In the genomic region with DNA sequence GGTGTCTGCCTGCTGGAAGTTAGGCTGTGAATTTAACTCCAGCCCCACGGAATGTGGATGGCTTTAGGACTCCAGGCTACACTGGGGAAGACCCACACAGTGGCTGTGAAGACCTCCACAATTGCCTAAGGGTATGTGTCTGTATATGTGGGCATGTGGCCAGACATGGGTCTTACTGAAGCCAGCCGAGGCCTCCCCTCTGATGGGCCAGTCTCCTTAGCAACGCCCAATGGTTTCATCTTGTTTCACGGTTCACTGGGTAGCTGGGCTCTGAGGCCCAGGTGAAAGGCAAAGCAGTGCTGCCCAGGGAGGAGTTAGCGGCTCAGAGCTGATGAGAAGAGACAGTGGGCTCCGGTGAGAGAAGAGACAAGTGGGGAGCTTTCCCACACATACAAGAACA, we compare ENCODE assay signal across 15 mouse cellular contexts. TPM values are rescaled to one million over a fixed set of nuclear protein-coding genes. Genes with fewer than 3 reads are reported as not detected.
A peak's percentile ranks its signal among the peaks of the same experiment; 100 is the strongest.
DNase-seq lines count a peak whose midpoint lies in the region; ATAC-seq and TF ChIP-seq lines count a peak whose summit lies in the region.
"Had no signal": no experiment of that assay in that cellular context is flagged by ENCODE, and none has a peak within 500 bp of the region (broad histone marks: within the 10 kb centered on the region; RNA-seq: fewer than 3 reads in every experiment).

No protein-coding gene starts in this region.

- 57% methylated on average over 6 of the region's 6 CpGs for WGBS in heart, embryonic 12.5 days
- WGBS in forebrain, embryonic 14.5 days = 6% methylated on average over 6 of the region's 6 CpGs
- WGBS in kidney, postnatal 0 days = 14% methylated on average over 6 of the region's 6 CpGs
- 16% methylated on average over 6 of the region's 6 CpGs for WGBS in neural tube, embryonic 13.5 days

- no peak for ATAC-seq in heart, embryonic 12.5 days (ENCODE audit: insufficient number of reproducible peaks, low FRiP score)
- ATAC-seq in forebrain, embryonic 14.5 days = no peak; the same call in 1 of the 2 replicates
- 0 out of 2 replicates have a peak, but pooled peaks have one; percentile 4 for ATAC-seq in kidney, postnatal 0 days (replicated peaks; ENCODE audit: low FRiP score, low read depth)
- ATAC-seq in neural tube, embryonic 13.5 days (ENCODE audit: low read depth) = peak; percentile 41
- ATAC-seq: Patski had no signal

- no peak overlapping the region for H3K27ac ChIP-seq in heart, embryonic 12.5 days (ENCODE audit: poor library complexity, severe bottlenecking)
- H3K27ac ChIP-seq in forebrain, embryonic 14.5 days (ENCODE audit: low read depth, low read length) = no peak overlapping the region; the same call in 1 of the 2 replicates
- peak overlapping the region; percentile 25; the same call in 1 of the 2 replicates for H3K27ac ChIP-seq in kidney, postnatal 0 days
- H3K27ac ChIP-seq in neural tube, embryonic 13.5 days (replicated peaks) = peak overlapping the region; percentile 59
- H3K27ac ChIP-seq: liver, embryonic 13.5 days; stomach, embryonic 15.5 days had no signal

- no peak overlapping the region for H3K4me3 ChIP-seq in heart, embryonic 12.5 days
- no peak overlapping the region for H3K4me3 ChIP-seq in forebrain, embryonic 14.5 days (ENCODE audit: low read depth, low read length)
- no peak overlapping the region for H3K4me3 ChIP-seq in kidney, postnatal 0 days (replicated peaks; ENCODE audit: low read depth, low read length)
- no peak overlapping the region for H3K4me3 ChIP-seq in neural tube, embryonic 13.5 days
- H3K4me3 ChIP-seq: liver, embryonic 13.5 days; stomach, embryonic 15.5 days had no signal

- no peak for TF ChIP-seq CTCF in kidney, postnatal 0 days (IDR thresholded peaks at IDR 0.05; ENCODE audit: low read depth)

- H3K4me1 ChIP-seq in heart, embryonic 12.5 days (replicated peaks) = no peaks in the 10 kb centered on the region
- H3K4me1 ChIP-seq in forebrain, embryonic 14.5 days (ENCODE audit: control insufficient read depth, insufficient read depth, low read length) = peaks cover 8% of the 10 kb centered on the region
- peaks cover 12% of the 10 kb centered on the region for H3K4me1 ChIP-seq in kidney, postnatal 0 days (replicated peaks; ENCODE audit: insufficient read depth, low read length)
- H3K4me1 ChIP-seq in neural tube, embryonic 13.5 days (replicated peaks) = peaks cover 34% of the 10 kb centered on the region

- H3K27me3 ChIP-seq in heart, embryonic 12.5 days (replicated peaks) = peaks cover 54% of the 10 kb centered on the region
- 0 out of 2 replicates have a peak, but pooled peaks cover 9% of the 10 kb centered on the region for H3K27me3 ChIP-seq in forebrain, embryonic 14.5 days (replicated peaks; ENCODE audit: control insufficient read depth, insufficient read depth, low read length)
- no peaks in the 10 kb centered on the region for H3K27me3 ChIP-seq in kidney, postnatal 0 days (ENCODE audit: insufficient read depth, low read length)
- H3K27me3 ChIP-seq in neural tube, embryonic 13.5 days = peaks cover 23% of the 10 kb centered on the region
- H3K27me3 ChIP-seq: Patski had no signal

- intact Hi-C loops in heart, postnatal 14 days (cut with DNase I) = no loop called here

- H3K9ac ChIP-seq in heart, embryonic 12.5 days = 0 out of 2 replicates have a peak overlapping the region, but pooled peaks have one; percentile 35
- peak overlapping the region; percentile 32; the same call in 1 of the 2 replicates for H3K9ac ChIP-seq in forebrain, embryonic 14.5 days (ENCODE audit: low read length)
- H3K9ac ChIP-seq in kidney, postnatal 0 days (ENCODE audit: low read depth, low read length) = 0 out of 2 replicates have a peak overlapping the region, but pooled peaks have one; percentile 13
- H3K9ac ChIP-seq in neural tube, embryonic 13.5 days = peak overlapping the region; percentile 49; the same call in 1 of the 2 replicates
- H3K9ac ChIP-seq: liver, embryonic 13.5 days; stomach, embryonic 15.5 days had no signal

- DNase-seq in heart, postnatal 14 days = no peak
- peak; percentile 56 for DNase-seq in forebrain, embryonic 14.5 days (ENCODE audit: low spot score)
- no peak for DNase-seq in kidney, postnatal 0 days (ENCODE audit: low spot score)
- DNase-seq in ovary, postnatal 10 days (ENCODE audit: low spot score) = no peak
- DNase-seq in adipocyte (ENCODE audit: low spot score) = no peak
- DNase-seq in layer of hippocampus, postnatal 10 days (ENCODE audit: low spot score in 2 of 2) = no peak
- DNase-seq: B cell, adult 2 months; cerebellum, postnatal 25 days; heart, postnatal 4 days; layer of hippocampus, postnatal 36 days; liver, embryonic 13.5 days had no signal

- no peak overlapping the region for H3K4me2 ChIP-seq in heart, embryonic 12.5 days
- no peak overlapping the region for H3K4me2 ChIP-seq in forebrain, embryonic 14.5 days (ENCODE audit: low read length)
- H3K4me2 ChIP-seq in kidney, postnatal 0 days (ENCODE audit: low read length) = no peak overlapping the region
- no peak overlapping the region for H3K4me2 ChIP-seq in neural tube, embryonic 13.5 days
- H3K4me2 ChIP-seq: liver, embryonic 13.5 days; stomach, embryonic 15.5 days had no signal

- no peaks in the 10 kb centered on the region for H3K36me3 ChIP-seq in heart, embryonic 12.5 days
- H3K36me3 ChIP-seq in forebrain, embryonic 14.5 days (ENCODE audit: control insufficient read depth, insufficient read depth, low read length) = no peaks in the 10 kb centered on the region
- H3K36me3 ChIP-seq in kidney, postnatal 0 days (ENCODE audit: insufficient read depth, low read length) = no peaks in the 10 kb centered on the region
- H3K36me3 ChIP-seq in neural tube, embryonic 13.5 days = no peaks in the 10 kb centered on the region
- H3K36me3 ChIP-seq: liver, embryonic 13.5 days; stomach, embryonic 15.5 days had no signal

- no peaks in the 10 kb centered on the region for H3K9me3 ChIP-seq in heart, embryonic 12.5 days (replicated peaks)
- no peaks in the 10 kb centered on the region for H3K9me3 ChIP-seq in forebrain, embryonic 14.5 days (replicated peaks; ENCODE audit: control insufficient read depth, low read length)
- H3K9me3 ChIP-seq in kidney, postnatal 0 days (replicated peaks; ENCODE audit: low read length) = no peaks in the 10 kb centered on the region
- no peaks in the 10 kb centered on the region for H3K9me3 ChIP-seq in neural tube, embryonic 13.5 days
- H3K9me3 ChIP-seq: liver, embryonic 13.5 days; stomach, embryonic 15.5 days had no signal

RNA-seq across cellular contexts. Expression of a gene that starts 5.4 kb away (rescaled TPM):
- polyA plus RNA-seq in heart, embryonic 12.5 days (2016; fragmentation: Nextera tagmentation; extraction: Ambion mirVana) = not detected in 2 replicates
- not detected for total RNA-seq in heart, postnatal 14 days (2021)
- not detected in 2 replicates for polyA plus RNA-seq in forebrain, embryonic 14.5 days (2014; fragmentation: Nextera tagmentation; extraction: Ambion mirVana)
- not detected in 2 replicates for polyA plus RNA-seq in kidney, postnatal 0 days (2015; fragmentation: Nextera tagmentation; extraction: Ambion mirVana)
- not detected in 2 replicates for polyA plus RNA-seq in neural tube, embryonic 13.5 days (2015; fragmentation: Nextera tagmentation; extraction: Ambion mirVana)
- total RNA-seq in layer of hippocampus, postnatal 10 days (2021) = under 1 TPM in 1 of 2 experiments, not detected in 1; 0.25 TPM
- polyA plus RNA-seq: liver, embryonic 13.5 days; stomach, embryonic 15.5 days had no signal

RNA-seq across cellular contexts. Expression of a gene that starts 7.3 kb away (rescaled TPM):
- polyA plus RNA-seq in heart, embryonic 12.5 days (2016; fragmentation: Nextera tagmentation; extraction: Ambion mirVana) = 3.7 and 4.9 TPM in 2 replicates
- total RNA-seq in heart, postnatal 14 days (2021) = 1 to 10 TPM; 6.3 to 6.8 TPM
- 3.3 and 3.4 TPM in 2 replicates for polyA plus RNA-seq in forebrain, embryonic 14.5 days (2014; fragmentation: Nextera tagmentation; extraction: Ambion mirVana)
- polyA plus RNA-seq in kidney, postnatal 0 days (2015; fragmentation: Nextera tagmentation; extraction: Ambion mirVana) = 6.4 and 7.1 TPM in 2 replicates
- polyA plus RNA-seq in neural tube, embryonic 13.5 days (2015; fragmentation: Nextera tagmentation; extraction: Ambion mirVana) = 2.4 and 3.0 TPM in 2 replicates
- total RNA-seq in layer of hippocampus, postnatal 10 days (2021) = 1 to 10 TPM; 2.1 to 2.3 TPM

RNA-seq across cellular contexts. Expression of a gene that starts 16.9 kb away (rescaled TPM):
- polyA plus RNA-seq in heart, embryonic 12.5 days (2016; fragmentation: Nextera tagmentation; extraction: Ambion mirVana) = 250 and 252 TPM in 2 replicates
- total RNA-seq in heart, postnatal 14 days (2021) = 1 to 10 TPM; 3.8 to 9.8 TPM
- 106 and 145 TPM in 2 replicates for polyA plus RNA-seq in forebrain, embryonic 14.5 days (2014; fragmentation: Nextera tagmentation; extraction: Ambion mirVana)
- 145 and 155 TPM in 2 replicates for polyA plus RNA-seq in kidney, postnatal 0 days (2015; fragmentation: Nextera tagmentation; extraction: Ambion mirVana)
- polyA plus RNA-seq in neural tube, embryonic 13.5 days (2015; fragmentation: Nextera tagmentation; extraction: Ambion mirVana) = 50.1 and 68.8 TPM in 2 replicates
- 1 to 10 TPM; 5.0 to 5.2 TPM for total RNA-seq in layer of hippocampus, postnatal 10 days (2021)

RNA-seq across cellular contexts. Expression of a gene that starts 40.1 kb away (rescaled TPM):
- 101 and 105 TPM in 2 replicates for polyA plus RNA-seq in heart, embryonic 12.5 days (2016; fragmentation: Nextera tagmentation; extraction: Ambion mirVana)
- total RNA-seq in heart, postnatal 14 days (2021) = 1 to 10 TPM; 5.6 to 9.7 TPM
- polyA plus RNA-seq in forebrain, embryonic 14.5 days (2014; fragmentation: Nextera tagmentation; extraction: Ambion mirVana) = 44.9 and 67.8 TPM in 2 replicates
- polyA plus RNA-seq in kidney, postnatal 0 days (2015; fragmentation: Nextera tagmentation; extraction: Ambion mirVana) = 51.6 and 64.0 TPM in 2 replicates
- 15.8 and 24.0 TPM in 2 replicates for polyA plus RNA-seq in neural tube, embryonic 13.5 days (2015; fragmentation: Nextera tagmentation; extraction: Ambion mirVana)
- 1 to 10 TPM; 5.4 TPM for total RNA-seq in layer of hippocampus, postnatal 10 days (2021)

RNA-seq across cellular contexts. Expression of a gene that starts 40.3 kb away (rescaled TPM):
- 10.5 and 13.5 TPM in 2 replicates for polyA plus RNA-seq in heart, embryonic 12.5 days (2016; fragmentation: Nextera tagmentation; extraction: Ambion mirVana)
- total RNA-seq in heart, postnatal 14 days (2021) = 1 to 10 TPM; 4.2 to 6.6 TPM
- polyA plus RNA-seq in forebrain, embryonic 14.5 days (2014; fragmentation: Nextera tagmentation; extraction: Ambion mirVana) = 4.4 and 5.7 TPM in 2 replicates
- 4.5 and 5.4 TPM in 2 replicates for polyA plus RNA-seq in kidney, postnatal 0 days (2015; fragmentation: Nextera tagmentation; extraction: Ambion mirVana)
- 2.7 and 3.3 TPM in 2 replicates for polyA plus RNA-seq in neural tube, embryonic 13.5 days (2015; fragmentation: Nextera tagmentation; extraction: Ambion mirVana)
- 1 to 10 TPM; 5.6 to 7.3 TPM for total RNA-seq in layer of hippocampus, postnatal 10 days (2021)

Comparison
In these comparisons a context has a peak if more than half of its experiments do, and no peak if none do; other contexts are left out.
1. ATAC-seq: peak in kidney, postnatal 0 days (single experiment) and neural tube, embryonic 13.5 days (single experiment); none in heart, embryonic 12.5 days (single experiment) and forebrain, embryonic 14.5 days (single experiment).
2. H3K27ac ChIP-seq: peak in kidney, postnatal 0 days (single experiment) and neural tube, embryonic 13.5 days (single experiment); none in heart, embryonic 12.5 days (single experiment) and forebrain, embryonic 14.5 days (single experiment).
3. Peak in every context shown above with its lines, with median percentiles within 50 percentile points of each other: H3K9ac ChIP-seq.